Mouse (Mus musculus) liver, postnatal 0 days (tissue): ENCODE measurements around the gene Egr4. TPM values are rescaled to one million over a fixed set of nuclear protein-coding genes. Genes with fewer than 3 reads are reported as not detected.

Experiments used
- ATAC-seq: fragments of 200-750 bp; cut with Nextera tagmentation; 2 replicates; pipeline ENCODE4 v1.8.0; 2017; ENCODE audit warnings: mild to moderate bottlenecking, moderate library complexity
- DNase-seq: peaks from one replicate; pipeline ENCODE4 v3.0.0-alpha.2; 2016
- H3K27ac ChIP-seq: fragments of 300-500 bp; sonication (generic); 2 replicates; pipeline ENCODE4 v1.5.1; 2014; ENCODE audit warnings: antibody characterized with exemption, moderate library complexity, mild to moderate bottlenecking, low read depth
- H3K27me3 ChIP-seq: fragments of 300-500 bp; sonication (generic); 2 replicates; pipeline ENCODE4 v1.6.1; 2014; ENCODE audit warnings: low read length, control low read depth, mixed read lengths; ENCODE audit not compliant: insufficient read depth
- H3K36me3 ChIP-seq: fragments of 300-500 bp; sonication (generic); replicated peaks from 2 replicates; pipeline ENCODE4 v1.6.1; 2014; ENCODE audit warnings: mild to moderate bottlenecking, control low read depth, low read length, moderate library complexity, mixed read lengths; ENCODE audit not compliant: insufficient read depth
- H3K4me1 ChIP-seq: fragments of 300-500 bp; sonication (generic); 2 replicates; pipeline ENCODE4 v1.6.1; 2014; ENCODE audit warnings: antibody characterized with exemption, mild to moderate bottlenecking, control low read depth; ENCODE audit not compliant: insufficient read depth
- H3K4me2 ChIP-seq: fragments of 300-500 bp; sonication (generic); 2 replicates; pipeline ENCODE4 v1.6.1; 2014; ENCODE audit warnings: low read depth, mild to moderate bottlenecking, low read length, moderate library complexity, mixed read lengths
- H3K4me3 ChIP-seq: fragments of 300-500 bp; sonication (generic); 2 replicates; pipeline ENCODE4 v1.5.1; 2014; ENCODE audit warnings: low read depth, low read length
- H3K9ac ChIP-seq: fragments of 300-500 bp; sonication (generic); replicated peaks from 2 replicates; pipeline ENCODE4 v1.6.1; 2014; ENCODE audit warnings: mild to moderate bottlenecking, moderate library complexity
- H3K9me3 ChIP-seq: fragments of 300-500 bp; sonication (generic); 2 replicates; pipeline ENCODE4 v1.6.1; 2016; ENCODE audit warnings: mild to moderate bottlenecking, control low read depth, low read length, mixed read lengths
- CTCF ChIP-seq: sonication (generic); IDR thresholded peaks from 2 replicates; pipeline ENCODE4 v1.5.1; 2016; ENCODE audit warnings: antibody characterized with exemption, low read depth
- EP300 ChIP-seq: IDR thresholded peaks from 2 replicates; pipeline ENCODE4 v1.6.1; 2016; ENCODE audit warnings: antibody characterized with exemption, low read depth, mild to moderate bottlenecking
- WGBS: fragments of 180-500 bp; shearing (Covaris S2); extraction: QIAGEN DNeasy Blood & Tissue Kit; methylation state at CpG from one replicate; pipeline ENCODE4 v1.1.7; 2014; ENCODE audit not compliant: insufficient replicate concordance; 5-methylcytosine and 5-hydroxymethylcytosine counted together
- polyA plus RNA-seq: library from polyadenylated mRNA; unstranded; fragments of >200 nt; fragmentation: Nextera tagmentation; extraction: Ambion mirVana; gene quantifications from 2 replicates; pipeline ENCODE4 v1.2.1, GENCODE M21; 2015

Gene Egr4
- polyA plus RNA-seq, 1 experiment from 2014 or later = not detected

DNA sequence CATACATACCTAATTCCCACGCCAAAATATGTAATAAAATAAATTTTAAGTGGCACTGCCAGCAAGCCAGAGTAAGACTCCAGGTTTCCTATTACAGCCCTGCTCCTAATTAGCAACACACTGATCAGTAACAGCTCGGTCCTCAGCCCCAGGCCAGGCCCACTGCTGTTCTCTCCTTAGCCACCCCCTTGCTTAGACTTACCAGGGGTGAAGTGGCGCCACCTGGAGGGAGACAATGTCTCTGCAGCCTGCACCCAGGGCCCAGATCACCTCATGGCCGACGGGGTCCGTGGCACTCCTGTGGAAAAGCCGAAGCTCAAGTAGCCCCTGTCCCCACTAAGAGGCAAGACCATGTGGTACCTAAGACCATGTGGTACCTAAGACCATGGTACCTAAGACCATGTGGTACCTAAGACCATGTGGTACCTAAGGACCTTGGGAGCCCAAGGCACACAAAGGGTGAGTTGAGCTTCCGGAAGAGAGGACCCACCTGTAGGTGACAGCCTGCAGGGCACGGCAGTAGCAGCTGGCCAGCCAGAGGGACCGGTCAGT, 35.9 kb downstream of the Egr4 start:
- Histone ChIP-seq H3K36me3 (no peaks in the 10 kb centered on the region), H3K9ac (no peak overlapping the region), H3K4me3 (no peak overlapping the region), H3K27ac (no peak overlapping the region), H3K4me2 (no peak overlapping the region), H3K9me3 (no peaks in the 10 kb centered on the region), H3K4me1 (no peaks in the 10 kb centered on the region), H3K27me3 (0 out of 2 replicates have a peak, but pooled peaks cover 2% of the 10 kb centered on the region)
- TF ChIP-seq CTCF (peak; percentile 77), EP300 (no peak)
- WGBS = 38% methylated on average over 10 of the region's 10 CpGs
- DNase-seq = peak; percentile 62
- peak; percentile 53; the same call in 1 of the 2 replicates for ATAC-seq

DNA sequence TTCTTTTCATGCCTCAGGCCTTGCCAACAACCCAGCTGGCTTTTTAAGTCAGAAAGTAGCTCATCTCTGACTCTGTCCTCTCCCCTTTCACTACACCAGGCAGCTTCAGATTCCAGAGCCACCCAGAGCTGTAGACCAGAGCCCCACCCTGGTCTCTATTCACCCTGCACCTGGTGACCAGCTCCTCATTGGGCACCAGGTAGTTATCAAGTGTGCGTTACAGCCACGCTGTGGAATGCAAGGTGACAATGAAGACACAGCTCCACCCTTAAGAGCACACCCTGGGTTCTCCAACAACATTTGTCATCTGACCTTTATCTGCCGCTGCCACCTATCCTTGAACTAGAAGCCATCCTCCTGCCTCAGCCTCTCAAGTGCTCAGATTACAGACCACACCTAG, 37.8 kb downstream of the Egr4 start:
- Histone ChIP-seq H3K4me2 (no peak overlapping the region), H3K27me3 (no peaks in the 10 kb centered on the region), H3K9ac (no peak overlapping the region), H3K27ac (no peak overlapping the region), H3K4me1 (no peaks in the 10 kb centered on the region), H3K36me3 (no peaks in the 10 kb centered on the region), H3K9me3 (no peaks in the 10 kb centered on the region), H3K4me3 (no peak overlapping the region)
- TF ChIP-seq CTCF = no peak
- no peak for TF ChIP-seq EP300
- no peak for ATAC-seq
- DNase-seq = no peak
- 68% methylated on average over 3 of the region's 3 CpGs for WGBS

DNA sequence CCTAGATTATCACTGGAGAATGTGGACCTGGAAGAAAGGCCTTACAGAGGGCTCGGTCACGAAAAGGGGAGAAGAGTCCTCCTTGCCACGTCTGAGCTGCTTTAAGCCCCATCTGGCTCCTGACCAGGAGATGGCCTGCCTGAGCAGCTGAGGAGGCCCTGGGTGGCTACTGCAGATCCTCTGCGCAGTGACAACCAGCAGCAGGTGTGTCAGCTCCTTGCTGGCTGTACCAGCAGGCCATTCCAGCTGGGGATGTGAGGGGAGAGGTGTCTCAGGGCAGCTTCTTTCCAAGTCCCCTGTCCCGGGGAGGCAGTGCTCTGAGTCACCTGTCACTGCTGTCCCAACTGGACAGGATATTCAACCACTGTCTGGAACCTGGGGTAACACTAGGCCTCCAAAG, 40.8 kb downstream of the Egr4 start:
- no peak for DNase-seq
- no peak overlapping the region for H3K27ac ChIP-seq
- peaks cover 17% of the 10 kb centered on the region for H3K36me3 ChIP-seq
- no peaks in the 10 kb centered on the region for H3K9me3 ChIP-seq
- H3K4me1 ChIP-seq = no peaks in the 10 kb centered on the region
- no peak for ATAC-seq
- no peak overlapping the region for H3K9ac ChIP-seq
- no peaks in the 10 kb centered on the region for H3K27me3 ChIP-seq
- no peak overlapping the region for H3K4me3 ChIP-seq
- WGBS = 56% methylated on average over 5 of the region's 5 CpGs
- TF ChIP-seq EP300 (no peak), CTCF (no peak)
- no peak overlapping the region for H3K4me2 ChIP-seq

DNA sequence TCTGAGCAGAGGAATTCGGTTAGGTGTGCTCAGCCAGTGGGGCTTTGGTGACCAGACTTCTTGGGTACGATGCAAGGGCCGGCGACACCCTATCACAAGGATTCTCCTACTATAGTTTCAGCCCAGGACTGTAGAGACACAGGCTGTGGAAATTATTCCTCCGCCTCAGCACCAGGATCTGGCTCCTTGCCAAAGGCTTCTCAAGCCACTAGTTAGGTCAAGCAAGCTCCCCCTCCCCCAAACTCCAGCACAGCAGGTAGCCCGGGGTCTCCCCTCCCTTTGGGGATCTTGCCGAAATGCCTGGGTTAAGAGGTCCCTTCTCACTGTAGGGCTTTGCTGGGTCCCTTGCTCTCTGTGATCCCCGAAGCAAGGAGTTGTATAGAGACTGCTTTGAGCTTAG, 41.4 kb downstream of the Egr4 start:
- WGBS = 71% methylated on average over 8 of the region's 8 CpGs
- ATAC-seq (no peak), DNase-seq (no peak)
- Histone ChIP-seq H3K4me2 (no peak overlapping the region), H3K4me3 (no peak overlapping the region), H3K27ac (no peak overlapping the region), H3K9me3 (no peaks in the 10 kb centered on the region), H3K4me1 (no peaks in the 10 kb centered on the region), H3K27me3 (no peaks in the 10 kb centered on the region), H3K9ac (no peak overlapping the region), H3K36me3 (peaks cover 22% of the 10 kb centered on the region)
- TF ChIP-seq EP300 (no peak), CTCF (no peak)

DNA sequence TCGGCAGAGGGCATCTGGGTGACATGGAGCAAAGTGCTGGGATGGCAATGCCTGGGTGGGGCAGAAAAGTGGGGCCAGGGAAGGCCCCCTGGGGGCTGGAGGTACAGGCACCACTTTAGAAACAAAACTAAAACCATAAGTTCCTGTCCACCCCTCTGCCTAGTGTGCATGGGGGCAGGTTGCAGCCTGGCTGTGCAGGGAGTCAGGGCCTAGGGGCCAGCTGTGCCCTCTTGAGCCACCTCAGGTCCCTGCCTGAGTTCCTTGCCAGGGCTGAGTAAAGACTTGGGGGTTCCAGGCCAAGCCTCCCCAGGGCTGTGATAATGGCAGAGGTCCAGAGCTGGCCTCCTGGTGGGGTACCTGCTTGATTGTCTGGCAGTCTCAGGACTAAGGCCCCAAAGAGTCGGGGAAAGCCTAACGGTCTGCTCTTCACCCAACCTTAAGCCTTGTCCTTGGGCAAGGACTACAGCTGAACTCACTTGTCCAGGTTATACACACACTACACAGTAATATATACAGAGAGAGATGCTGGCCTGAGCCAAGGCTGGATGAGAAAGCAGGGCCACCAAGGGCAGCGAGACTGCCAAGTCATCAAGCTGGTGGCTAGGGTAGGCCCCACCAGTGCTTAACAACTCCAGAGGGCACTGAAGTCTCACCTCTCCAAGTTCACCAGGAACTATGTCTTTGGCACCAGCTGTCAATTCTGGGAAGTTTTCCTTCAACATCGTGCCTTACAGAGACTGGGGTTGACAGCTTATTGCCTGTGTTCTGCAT, 43.5 kb downstream of the Egr4 start:
- Histone ChIP-seq H3K9ac (no peak overlapping the region), H3K36me3 (peaks cover 44% of the 10 kb centered on the region), H3K27me3 (no peaks in the 10 kb centered on the region), H3K4me2 (no peak overlapping the region), H3K27ac (no peak overlapping the region), H3K4me3 (no peak overlapping the region), H3K4me1 (no peaks in the 10 kb centered on the region), H3K9me3 (no peaks in the 10 kb centered on the region)
- no peak; the same call in 1 of the 2 replicates for ATAC-seq
- WGBS = 71% methylated on average over 5 of the region's 5 CpGs
- TF ChIP-seq EP300 (no peak), CTCF (no peak)
- no peak for DNase-seq

DNA sequence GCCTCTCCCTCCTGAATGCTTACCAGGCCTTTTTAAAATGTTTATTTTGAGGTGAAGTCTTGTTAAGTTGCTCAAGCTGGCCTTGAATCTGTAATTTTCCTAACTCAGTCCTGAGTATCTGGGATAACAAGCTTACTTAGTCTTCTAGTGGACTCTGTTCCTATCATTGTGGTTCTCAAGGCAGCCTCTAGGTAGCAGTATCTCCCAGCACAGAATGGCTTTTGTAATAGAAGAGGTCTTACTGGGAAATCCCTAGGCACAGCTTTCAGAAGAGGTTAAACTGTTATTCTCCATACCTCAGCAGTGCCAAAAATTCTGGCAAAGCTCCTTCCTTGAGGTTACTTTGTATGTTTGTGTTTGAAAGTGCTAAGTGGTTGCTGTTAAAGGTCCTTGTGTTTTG, 48.0 kb downstream of the Egr4 start:
- Histone ChIP-seq H3K4me1 (no peaks in the 10 kb centered on the region), H3K9me3 (no peaks in the 10 kb centered on the region), H3K4me2 (no peak overlapping the region), H3K36me3 (peaks cover 85% of the 10 kb centered on the region), H3K27ac (no peak overlapping the region), H3K9ac (no peak overlapping the region), H3K4me3 (no peak overlapping the region), H3K27me3 (no peaks in the 10 kb centered on the region)
- TF ChIP-seq CTCF (peak; percentile 43), EP300 (no peak)
- ATAC-seq (no peak), DNase-seq (no peak)

Other genes with a start within 250 kb of the Egr4 start
- gene Sfxn5, start 180.2 kb downstream of the Egr4 start, polyA plus RNA-seq = 3.1 and 3.3 TPM in 2 replicates
- 1.1 TPM in 2 replicates for gene Rab11fip5, start 139.0 kb downstream of the Egr4 start, polyA plus RNA-seq
- not detected in 2 replicates for gene Noto, start 89.7 kb downstream of the Egr4 start, polyA plus RNA-seq
- gene Smyd5, start 81.6 kb downstream of the Egr4 start, polyA plus RNA-seq = 9.6 and 11.3 TPM in 2 replicates
- 146 and 157 TPM in 2 replicates for gene Cct7, start 62.1 kb downstream of the Egr4 start, polyA plus RNA-seq
- 16.6 and 17.2 TPM in 2 replicates for gene Pradc1, start 61.6 kb downstream of the Egr4 start, polyA plus RNA-seq
- gene Fbxo41, start 10.6 kb downstream of the Egr4 start, polyA plus RNA-seq = not detected in 2 replicates
- 0.68 and 0.72 TPM in 2 replicates for gene Alms1, start 73.9 kb upstream of the Egr4 start, polyA plus RNA-seq
- not detected in 2 replicates for gene Nat8f7, start 199.6 kb upstream of the Egr4 start, polyA plus RNA-seq